Mouse (Mus musculus) MEL (cell line): ENCODE data around the gene Col6a4. TPM values are rescaled to one million over a fixed set of nuclear protein-coding genes. Genes with fewer than 3 reads are reported as not detected.

Experiments used
- DNase-seq: peaks from one replicate; pipeline ENCODE4 v3.0.0; 2011; ENCODE audit warnings: low read depth, low spot score
- H3K27ac ChIP-seq: 2 replicates; pipeline ENCODE4 v1.5.1; 2012; ENCODE audit warnings: low read depth, mild to moderate bottlenecking, control low read depth, low read length, moderate library complexity; ENCODE audit not compliant: control insufficient read depth
- H3K27me3 ChIP-seq, 2 experiments: fragments of 150-350 bp in 1 of 2; sonication (generic) in 1 of 2; 2 replicates each; pipeline ENCODE4 v1.6.1; 2012; ENCODE audit warnings: low read length in 2 of 2, mild to moderate bottlenecking in 2 of 2, improper control_type of control experiment in 1 of 2, moderate library complexity in 1 of 2; ENCODE audit not compliant: insufficient read depth in 2 of 2, control insufficient read depth in 1 of 2
- H3K36me3 ChIP-seq, 2 experiments: 2 replicates each; pipeline ENCODE4 v1.6.1; 2012 to 2014; ENCODE audit warnings: low read length in 2 of 2, improper control_type of control experiment in 1 of 2, inconsistent platforms in 1 of 2, mild to moderate bottlenecking in 1 of 2; ENCODE audit not compliant: insufficient read depth in 2 of 2, control insufficient read depth in 1 of 2
- H3K4me1 ChIP-seq, 2 experiments: fragments of 150-350 bp in 1 of 2; sonication (generic) in 1 of 2; 2 replicates each; pipeline ENCODE4 v1.6.1; 2012; ENCODE audit warnings: low read length in 2 of 2, improper control_type of control experiment in 1 of 2, mild to moderate bottlenecking in 1 of 2; ENCODE audit not compliant: insufficient read depth in 2 of 2, control insufficient read depth in 1 of 2
- H3K4me3 ChIP-seq, 2 experiments: fragments of 150-350 bp in 1 of 2; sonication (generic) in 1 of 2; 2 replicates each; pipeline ENCODE4 v1.5.1; 2012; ENCODE audit warnings: low read depth in 2 of 2, low read length in 2 of 2, mild to moderate bottlenecking in 2 of 2, moderate library complexity in 2 of 2, control low read depth in 1 of 2, improper control_type of control experiment in 1 of 2; ENCODE audit not compliant: control insufficient read depth in 1 of 2, insufficient read depth in 1 of 2
- H3K79me2 ChIP-seq: 2 replicates; pipeline ENCODE4 v1.6.1; 2012; ENCODE audit warnings: mild to moderate bottlenecking, low read length, moderate library complexity; ENCODE audit not compliant: control insufficient read depth, poor library complexity, insufficient read depth
- H3K9ac ChIP-seq: 2 replicates; pipeline ENCODE4 v1.6.1; 2012; ENCODE audit warnings: low read depth, mild to moderate bottlenecking, control low read depth, low read length, moderate library complexity; ENCODE audit not compliant: control insufficient read depth, poor library complexity, severe bottlenecking
- H3K9me3 ChIP-seq: fragments of 150-350 bp; sonication (generic); replicated peaks from 2 replicates; pipeline ENCODE4 v1.6.1; 2012; ENCODE audit warnings: mild to moderate bottlenecking, low read length, improper control_type of control experiment, moderate library complexity; ENCODE audit not compliant: insufficient read depth
- BHLHE40 ChIP-seq: IDR thresholded peaks from 2 replicates; pipeline ENCODE4 v1.6.1; 2012; ENCODE audit warnings: low read depth, mild to moderate bottlenecking, inconsistent platforms, low read length, improper control_type of control experiment, borderline replicate concordance
- CHD1 ChIP-seq: IDR thresholded peaks from 2 replicates; pipeline ENCODE4 v1.6.1; 2012; ENCODE audit warnings: low read depth, mild to moderate bottlenecking, inconsistent platforms, low read length, improper control_type of control experiment
- CHD2 ChIP-seq: IDR thresholded peaks from 2 replicates; pipeline ENCODE4 v1.6.1; 2011; ENCODE audit warnings: low read length, improper control_type of control experiment
- CTCF ChIP-seq, 3 experiments: IDR thresholded peaks in 2 of 3; conservative IDR thresholded peaks in 1 of 3; 2 replicates each; pipeline ENCODE4 v1.5.1; 2011 to 2012; ENCODE audit warnings: low read length in 3 of 3, low read depth in 2 of 3, mild to moderate bottlenecking in 2 of 3, improper control_type of control experiment in 1 of 3, inconsistent platforms in 1 of 3, mixed read lengths in 1 of 3, moderate library complexity in 1 of 3; ENCODE audit not compliant: control insufficient read depth in 1 of 3, insufficient read depth in 1 of 3, poor library complexity in 1 of 3, severe bottlenecking in 1 of 3
- E2F4 ChIP-seq: IDR thresholded peaks from 2 replicates; pipeline ENCODE4 v1.6.1; 2011; ENCODE audit warnings: low read depth, low read length, improper control_type of control experiment, borderline replicate concordance
- ELF1 ChIP-seq: IDR thresholded peaks from 2 replicates; pipeline ENCODE4 v1.6.1; 2014; ENCODE audit warnings: low read depth, mild to moderate bottlenecking, inconsistent platforms, low read length, improper control_type of control experiment, moderate library complexity
- EP300 ChIP-seq, 2 experiments: IDR thresholded peaks; 2 replicates each; pipeline ENCODE4 v1.6.1; 2011; ENCODE audit warnings: improper control_type of control experiment in 2 of 2, low read length in 2 of 2, low read depth in 1 of 2, mild to moderate bottlenecking in 1 of 2
- ETS1 ChIP-seq: IDR thresholded peaks from 2 replicates; pipeline ENCODE4 v1.6.1; 2012; ENCODE audit warnings: low read depth, mild to moderate bottlenecking, inconsistent platforms, low read length, improper control_type of control experiment, moderate library complexity
- GABPA ChIP-seq: IDR thresholded peaks from 2 replicates; pipeline ENCODE4 v1.6.1; 2012; ENCODE audit warnings: low read depth, mild to moderate bottlenecking, inconsistent platforms, low read length, improper control_type of control experiment, moderate library complexity
- JUND ChIP-seq: IDR thresholded peaks from 2 replicates; pipeline ENCODE4 v1.6.1; 2011; ENCODE audit warnings: low read depth, mild to moderate bottlenecking, improper control_type of control experiment, low read length
- MAZ ChIP-seq: IDR thresholded peaks from 2 replicates; pipeline ENCODE4 v1.6.1; 2012; ENCODE audit warnings: low read depth, mild to moderate bottlenecking, inconsistent platforms, low read length, improper control_type of control experiment
- MEF2A ChIP-seq: IDR thresholded peaks from 2 replicates; pipeline ENCODE4 v1.6.1; 2014; ENCODE audit warnings: low read depth, mild to moderate bottlenecking, inconsistent platforms, low read length, improper control_type of control experiment; ENCODE audit not compliant: poor library complexity, insufficient replicate concordance, severe bottlenecking; ENCODE audit errors: extremely low read depth
- MXI1 ChIP-seq: IDR thresholded peaks from 2 replicates; pipeline ENCODE4 v1.6.1; 2011; ENCODE audit warnings: mild to moderate bottlenecking, low read depth, low read length, improper control_type of control experiment
- MYB ChIP-seq: IDR thresholded peaks from 2 replicates; pipeline ENCODE4 v1.6.1; 2011; ENCODE audit warnings: mild to moderate bottlenecking, low read depth, low read length, improper control_type of control experiment
- NELFE ChIP-seq: IDR thresholded peaks from 2 replicates; pipeline ENCODE4 v1.6.1; 2011; ENCODE audit warnings: low read depth, low read length, improper control_type of control experiment
- POLR2AphosphoS5 ChIP-seq: IDR thresholded peaks from 2 replicates; pipeline ENCODE4 v1.6.1; 2012; ENCODE audit warnings: low read depth, borderline replicate concordance, mild to moderate bottlenecking, inconsistent platforms, low read length, moderate library complexity, mixed read lengths
- RAD21 ChIP-seq: IDR thresholded peaks from 2 replicates; pipeline ENCODE4 v1.6.1; 2011; ENCODE audit warnings: mild to moderate bottlenecking, low read depth, low read length, improper control_type of control experiment
- RCOR1 ChIP-seq: IDR thresholded peaks from 2 replicates; pipeline ENCODE4 v1.6.1; 2012; ENCODE audit warnings: low read depth, mild to moderate bottlenecking, inconsistent platforms, low read length, improper control_type of control experiment
- TAL1 ChIP-seq: IDR thresholded peaks from 2 replicates; pipeline ENCODE4 v1.6.1; 2012; ENCODE audit warnings: mild to moderate bottlenecking, inconsistent platforms, low read length, moderate library complexity, mixed read lengths
- TBP ChIP-seq: IDR thresholded peaks from 2 replicates; pipeline ENCODE4 v1.8.0; 2011; ENCODE audit warnings: low read depth, low read length, improper control_type of control experiment
- TCF12 ChIP-seq: IDR thresholded peaks from 2 replicates; pipeline ENCODE4 v1.6.1; 2014; ENCODE audit warnings: low read depth, mild to moderate bottlenecking, inconsistent platforms, low read length, improper control_type of control experiment, moderate library complexity
- UBTF ChIP-seq: IDR thresholded peaks from 2 replicates; pipeline ENCODE4 v1.6.1; 2012; ENCODE audit warnings: low read depth, mild to moderate bottlenecking, inconsistent platforms, low read length, improper control_type of control experiment, moderate library complexity, borderline replicate concordance; ENCODE audit not compliant: insufficient read depth
- USF1 ChIP-seq: IDR thresholded peaks from 2 replicates; pipeline ENCODE4 v1.6.1; 2014; ENCODE audit warnings: low read depth, mild to moderate bottlenecking, inconsistent platforms, low read length, improper control_type of control experiment, moderate library complexity
- USF2 ChIP-seq, 2 experiments: IDR thresholded peaks; 2 replicates each; pipeline ENCODE4 v1.6.1; 2011 to 2012; ENCODE audit warnings: improper control_type of control experiment in 2 of 2, low read length in 2 of 2, borderline replicate concordance in 1 of 2, inconsistent platforms in 1 of 2, low read depth in 1 of 2, mild to moderate bottlenecking in 1 of 2; ENCODE audit not compliant: insufficient read depth in 1 of 2
- ZC3H11A ChIP-seq: IDR thresholded peaks from 2 replicates; pipeline ENCODE4 v1.6.1; 2012; ENCODE audit warnings: low read depth, mild to moderate bottlenecking, inconsistent platforms, low read length, improper control_type of control experiment
- ZKSCAN1 ChIP-seq: IDR thresholded peaks from 2 replicates; pipeline ENCODE4 v1.6.1; 2012; ENCODE audit warnings: low read depth, mild to moderate bottlenecking, inconsistent platforms, low read length, improper control_type of control experiment, moderate library complexity
- ZMIZ1 ChIP-seq: IDR thresholded peaks from 2 replicates; pipeline ENCODE4 v1.6.1; 2012; ENCODE audit warnings: low read depth, mild to moderate bottlenecking, inconsistent platforms, low read length, improper control_type of control experiment, moderate library complexity
- ZNF384 ChIP-seq: IDR thresholded peaks from 2 replicates; pipeline ENCODE4 v1.6.1; 2012; ENCODE audit warnings: low read depth, mild to moderate bottlenecking, inconsistent platforms, low read length, improper control_type of control experiment
- polyA plus RNA-seq, 2 experiments: library from polyadenylated mRNA; stranded (reverse) in 1 of 2; unstranded in 1 of 2; fragments of >175 nt in 1 of 2; fragments of >200 nt in 1 of 2; gene quantifications; 2 replicates each; pipeline versions ENCODE4 v1.2.1 to v1.2.4; 2012; ENCODE audit warnings: low replicate concordance in 2 of 2, low read depth in 1 of 2; ENCODE audit not compliant: insufficient read length in 2 of 2, insufficient read depth in 1 of 2, missing spikeins in 1 of 2
- total RNA-seq: library from RNA; depleted of rRNA; stranded (reverse); fragments of 300-350 nt; gene quantifications from 2 replicates; pipeline ENCODE4 v1.2.3, GENCODE M21; 2012

Gene Col6a4
- total and polyA plus RNA-seq, 3 experiments = not detected

DNA sequence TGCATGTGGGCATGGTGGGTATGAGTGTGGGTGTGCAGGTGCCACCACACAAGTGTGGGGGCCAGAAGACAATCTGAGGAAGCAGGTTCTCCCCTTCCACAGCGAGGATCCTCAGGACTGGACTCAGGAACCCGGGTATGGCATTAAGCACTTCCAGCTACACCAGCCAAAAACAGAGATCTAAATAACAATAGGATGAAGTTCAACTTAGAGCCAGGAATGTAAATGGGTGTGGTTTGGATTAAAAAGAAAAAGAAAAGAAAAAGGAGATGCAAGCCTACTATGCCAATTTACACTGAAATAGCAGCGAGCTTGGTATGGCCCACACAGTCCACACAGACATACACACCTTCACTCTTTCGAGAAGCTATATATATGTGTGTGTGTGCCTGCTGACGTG lies 128.6 kb downstream of the Col6a4 start:
- no peaks in the 10 kb centered on the region for H3K36me3 ChIP-seq
- no peak overlapping the region for H3K9ac ChIP-seq
- no peak for TF ChIP-seq GABPA
- no peak for TF ChIP-seq ETS1
- TF ChIP-seq RCOR1 = no peak
- TF ChIP-seq POLR2AphosphoS5 = no peak
- no peak for TF ChIP-seq CHD2
- TF ChIP-seq ELF1 = no peak
- TF ChIP-seq USF2 (IDR thresholded peaks at IDR 0.05; ENCODE audit: borderline replicate concordance in 1 of 2, insufficient read depth in 1 of 2, low read depth in 1 of 2, low read length in 2 of 2) = no peak
- TF ChIP-seq RAD21 = no peak
- no peak for TF ChIP-seq TAL1
- TF ChIP-seq ZMIZ1 = no peak
- no peak for TF ChIP-seq UBTF
- TF ChIP-seq MEF2A = no peak
- no peak for TF ChIP-seq MYB
- no peak for TF ChIP-seq MAZ
- no peak for TF ChIP-seq USF1
- no peak for TF ChIP-seq TBP
- no peak for TF ChIP-seq EP300 (IDR thresholded peaks at IDR 0.05; ENCODE audit: low read depth in 1 of 2, low read length in 2 of 2)
- no peak for TF ChIP-seq ZNF384
- no peak for TF ChIP-seq E2F4
- TF ChIP-seq, all 39 proteins: peak for 0
- Histone ChIP-seq H3K4me1 (no peaks in the 10 kb centered on the region), H3K4me3 (no peak overlapping the region), H3K27ac (no peak overlapping the region), H3K79me2 (no peaks in the 10 kb centered on the region), H3K27me3 (no peaks in the 10 kb centered on the region), H3K9me3 (no peaks in the 10 kb centered on the region)
- DNase-seq = no peak

DNA sequence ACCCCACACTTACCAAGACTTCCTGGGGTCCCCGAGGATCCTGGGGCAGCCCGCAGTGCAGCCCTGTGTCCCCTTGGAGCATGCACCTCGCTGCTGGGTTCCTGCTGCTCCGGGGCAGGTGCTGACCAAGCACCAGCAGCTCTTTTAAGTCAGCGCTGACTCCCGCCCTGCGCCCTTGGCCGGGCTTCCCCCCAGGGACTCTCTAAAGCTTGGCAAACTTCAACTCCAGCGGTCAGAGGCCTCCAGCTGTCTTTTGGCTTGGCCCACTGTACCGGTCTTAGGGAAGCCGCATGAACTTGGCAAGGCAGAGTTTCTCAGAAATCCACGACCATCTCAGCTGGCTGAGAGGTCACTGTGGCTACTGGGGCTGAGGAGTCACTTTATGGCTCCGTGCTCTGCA lies 136.1 kb downstream of the Col6a4 start, which contains the start of gene Col6a5:
Col6a5 (minus strand) TSS at position 111 of the 400 bp plus-strand sequence.
- no peaks in the 10 kb centered on the region for H3K79me2 ChIP-seq
- TF ChIP-seq TAL1 (no peak), ZKSCAN1 (no peak), TCF12 (no peak), CTCF (IDR thresholded peaks at IDR 0.05 in 2 of 3, conservative IDR thresholded peaks at IDR 0.05 in 1 of 3; ENCODE audit: control insufficient read depth in 1 of 3, insufficient read depth in 1 of 3, low read depth in 2 of 3, low read length in 3 of 3, poor library complexity in 1 of 3, severe bottlenecking in 1 of 3) (no peak), NELFE (no peak), ELF1 (no peak), EP300 (IDR thresholded peaks at IDR 0.05; ENCODE audit: low read depth in 1 of 2, low read length in 2 of 2) (no peak), JUND (no peak), USF1 (no peak), MXI1 (no peak), ZC3H11A (no peak), BHLHE40 (no peak), ZNF384 (no peak), CHD1 (no peak)
- H3K27ac ChIP-seq = no peak within 1 kb of the TSS
- H3K36me3 ChIP-seq = no peaks in the 10 kb centered on the region
- DNase-seq = no peak
- no peaks in the 10 kb centered on the region for H3K4me1 ChIP-seq
- no peak within 1 kb of the TSS for H3K9ac ChIP-seq
- no peaks in the 10 kb centered on the region for H3K27me3 ChIP-seq
- no peaks in the 10 kb centered on the region for H3K9me3 ChIP-seq
- H3K4me3 ChIP-seq = no peak within 1 kb of the TSS
